Mouse (Mus musculus): Measurements from ENCODE around the gene Rhobtb1. TPM values are rescaled to one million over a fixed set of nuclear protein-coding genes. Genes with fewer than 3 reads are reported as not detected.

Gene Rhobtb1
- polyA plus RNA-seq (2014; fragmentation: Illumina TruSeq; extraction: RNeasy Lipid Tissue Mini Kit (QIAGEN cat#74804); ENCODE audit: insufficient read depth, low read depth, low replicate concordance), result 5.1 TPM

DNA sequence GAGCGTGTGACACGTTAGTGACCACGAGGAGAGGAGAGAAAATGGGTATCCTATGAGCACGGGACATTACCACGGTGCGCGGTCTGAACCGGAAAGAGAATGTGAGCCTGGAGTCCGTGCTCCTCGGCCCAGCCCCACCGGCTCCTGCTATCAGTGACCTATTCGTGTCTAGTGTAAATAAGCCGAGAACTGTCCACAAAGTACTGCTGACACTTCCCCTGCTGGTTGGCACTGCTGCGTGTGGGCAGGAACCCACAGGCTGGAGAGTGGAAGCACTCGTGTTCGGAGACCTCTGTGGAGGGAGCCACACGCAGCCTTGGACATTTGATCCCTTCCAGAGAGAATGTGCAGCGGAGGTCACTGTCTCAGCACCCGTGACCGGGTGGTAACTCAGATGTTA is at the start of gene Rhobtb1:
Gene Rhobtb1, plus strand, starts transcription at position 390 of the 400 bp plus-strand sequence.

DNA sequence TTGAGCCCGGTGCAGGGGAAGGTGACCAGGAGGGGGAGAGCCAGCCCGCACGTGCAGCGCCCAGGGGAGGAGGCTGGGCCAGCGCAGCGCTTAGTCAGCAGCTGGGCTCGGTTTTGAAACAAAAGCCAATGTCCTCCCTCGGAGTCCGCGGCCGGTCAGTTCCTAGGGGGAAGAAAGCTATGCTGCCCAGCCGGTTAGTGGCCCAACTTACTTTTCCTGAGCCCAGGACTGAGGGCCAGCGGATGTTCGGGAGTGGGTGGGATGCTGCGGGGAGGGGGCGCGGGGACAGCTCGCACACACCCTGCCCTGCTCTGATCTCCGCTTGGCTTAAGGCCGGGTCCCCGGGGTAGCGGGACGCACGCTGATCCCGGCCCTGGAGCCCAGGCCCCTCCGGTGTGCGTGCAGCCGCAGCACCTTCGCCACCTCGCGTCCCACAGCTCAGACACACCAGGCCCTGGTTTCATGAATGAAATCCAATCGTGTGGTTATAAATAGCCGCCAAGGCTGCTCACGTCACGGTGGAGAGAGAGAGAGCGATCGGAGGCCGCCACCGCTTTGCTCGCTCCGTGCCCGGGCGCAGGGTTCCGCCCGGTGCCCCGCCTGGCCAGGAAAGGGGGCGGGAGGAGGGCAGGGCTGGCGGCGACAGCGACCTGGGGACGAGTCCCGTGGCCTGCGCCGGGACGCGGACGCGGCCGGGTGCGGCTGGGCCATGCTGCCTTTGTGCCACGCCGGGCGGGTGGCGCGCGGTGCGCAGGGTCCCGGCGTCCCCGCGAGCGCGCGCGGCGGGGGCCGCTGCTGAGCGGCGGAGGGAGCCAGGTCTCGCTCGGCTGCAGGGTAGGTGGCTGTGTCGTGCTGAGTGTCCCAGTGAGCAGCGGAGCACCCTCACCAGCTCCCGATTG is 61.6 kb downstream of the Rhobtb1 start, which contains the start of gene A930033H14Rik:
Gene A930033H14Rik, minus strand, starts transcription at position 557 of the 899 bp plus-strand sequence.

Other genes with a start within 250 kb of the Rhobtb1 start
- 0.17 TPM for gene A930033H14Rik, start 61.7 kb downstream of the Rhobtb1 start, polyA plus RNA-seq (2014; fragmentation: Illumina TruSeq; extraction: RNeasy Lipid Tissue Mini Kit (QIAGEN cat#74804); ENCODE audit: insufficient read depth, low read depth, low replicate concordance)
- 3.8 TPM for gene Cdk1, start 201.5 kb downstream of the Rhobtb1 start, polyA plus RNA-seq (2014; fragmentation: Illumina TruSeq; extraction: RNeasy Lipid Tissue Mini Kit (QIAGEN cat#74804); ENCODE audit: insufficient read depth, low read depth, low replicate concordance)
- gene Ank3, start 247.3 kb downstream of the Rhobtb1 start, polyA plus RNA-seq (2014; fragmentation: Illumina TruSeq; extraction: RNeasy Lipid Tissue Mini Kit (QIAGEN cat#74804); ENCODE audit: insufficient read depth, low read depth, low replicate concordance), result 8.9 TPM